Mouse (Mus musculus) frontal cortex, adult (tissue): ENCODE measurements at regions not wholly inside any gene's neighbourhood (a gene's known extent, or its start where the extent isn't known, plus 50 kb on each side); places are given as distances from the start of the nearest gene placed in this dataset.

ENCODE experiments used
- ATAC-seq: cut with Nextera tagmentation; 2 replicates; pipeline ENCODE4 v1.9.2; 2017; ENCODE audit warnings: mild to moderate bottlenecking, moderate library complexity, mixed read lengths; ENCODE audit not compliant: low TSS enrichment

- no peak for ATAC-seq
Observed at GRCm38 (mm10) chr8:92518486-92518885, 155.6 kb upstream of the Irx6 start.

GRCm38 (mm10) chr8:92522519-92522918 lies 151.6 kb upstream of the Irx6 start:
- no peak for ATAC-seq

GRCm38 (mm10) chr8:92529756-92530155 lies 144.3 kb upstream of the Irx6 start:
- no peak for ATAC-seq

GRCm38 (mm10) chr8:92540636-92541035 lies 133.5 kb upstream of the Irx6 start:
- ATAC-seq = no peak

GRCm38 (mm10) chr8:92545347-92546059 lies 128.6 kb upstream of the Irx6 start:
- ATAC-seq = no peak

- ATAC-seq = no peak
Observed at GRCm38 (mm10) chr8:92555140-92555539, 118.9 kb upstream of the Irx6 start.

- ATAC-seq = no peak
Observed at GRCm38 (mm10) chr8:92555631-92556030, 118.5 kb upstream of the Irx6 start.

- no peak for ATAC-seq
Observed at GRCm38 (mm10) chr8:92562471-92562870, 111.6 kb upstream of the Irx6 start.

GRCm38 (mm10) chr8:92562962-92563361 lies 111.1 kb upstream of the Irx6 start:
- ATAC-seq = no peak

- ATAC-seq = no peak
Observed at GRCm38 (mm10) chr8:92569650-92570049, 104.4 kb upstream of the Irx6 start.

- no peak for ATAC-seq
Observed at GRCm38 (mm10) chr8:92579446-92579845, 94.6 kb upstream of the Irx6 start.

- ATAC-seq = no peak
Observed at GRCm38 (mm10) chr8:92581051-92581450, 93.0 kb upstream of the Irx6 start.

GRCm38 (mm10) chr8:92600766-92601165 lies 73.3 kb upstream of the Irx6 start:
- no peak for ATAC-seq

- ATAC-seq = no peak
Observed at GRCm38 (mm10) chr8:92602973-92603372, 71.1 kb upstream of the Irx6 start.

GRCm38 (mm10) chr8:92605631-92606030 lies 68.5 kb upstream of the Irx6 start:
- ATAC-seq = no peak

GRCm38 (mm10) chr8:92607604-92608003 lies 66.5 kb upstream of the Irx6 start:
- ATAC-seq = no peak

GRCm38 (mm10) chr8:92609908-92610307 lies 64.2 kb upstream of the Irx6 start:
- ATAC-seq = no peak

- no peak for ATAC-seq
Observed at GRCm38 (mm10) chr8:92610487-92611059, 63.5 kb upstream of the Irx6 start.

- ATAC-seq = no peak
Observed at GRCm38 (mm10) chr8:92613486-92613885, 60.6 kb upstream of the Irx6 start.

GRCm38 (mm10) chr8:92616341-92617115 lies 57.6 kb upstream of the Irx6 start:
- ATAC-seq = no peak

- ATAC-seq = no peak
Observed at GRCm38 (mm10) chr8:92618281-92618680, 55.8 kb upstream of the Irx6 start.
